Mouse (Mus musculus): Measurements from ENCODE around the gene Pgf.

GRCm38 (mm10) chr12:85151002-85151774, 26.4 kb downstream of the Pgf start, which contains the start of gene Rps6kl1:
- TF ChIP-seq MYOG (IDR thresholded peaks at IDR 0.05; ENCODE audit: control insufficient read depth, extremely low read depth, insufficient read length) (no peak), CTCF (IDR thresholded peaks at IDR 0.05; ENCODE audit: control insufficient read depth, insufficient read depth, insufficient read length) (no peak), MAX (IDR thresholded peaks at IDR 0.05) (no peak)

All from C2C12 (cell line).